Mouse (Mus musculus) olfactory bulb, adult 2 months (tissue): ENCODE measurements around the gene Myrip.

Experiments
- CTCF ChIP-seq: fragments of 200-500 bp; IDR thresholded peaks from 2 replicates; pipeline ENCODE4 v1.5.1; 2012; ENCODE audit warnings: low read depth, mild to moderate bottlenecking, low read length, moderate library complexity; ENCODE audit not compliant: insufficient read depth
- POLR2A ChIP-seq: fragments of 200-500 bp; IDR thresholded peaks from 2 replicates; pipeline ENCODE4 v1.6.1; 2012; ENCODE audit warnings: mild to moderate bottlenecking, low read depth, low read length, moderate library complexity; ENCODE audit not compliant: insufficient read depth

DNA sequence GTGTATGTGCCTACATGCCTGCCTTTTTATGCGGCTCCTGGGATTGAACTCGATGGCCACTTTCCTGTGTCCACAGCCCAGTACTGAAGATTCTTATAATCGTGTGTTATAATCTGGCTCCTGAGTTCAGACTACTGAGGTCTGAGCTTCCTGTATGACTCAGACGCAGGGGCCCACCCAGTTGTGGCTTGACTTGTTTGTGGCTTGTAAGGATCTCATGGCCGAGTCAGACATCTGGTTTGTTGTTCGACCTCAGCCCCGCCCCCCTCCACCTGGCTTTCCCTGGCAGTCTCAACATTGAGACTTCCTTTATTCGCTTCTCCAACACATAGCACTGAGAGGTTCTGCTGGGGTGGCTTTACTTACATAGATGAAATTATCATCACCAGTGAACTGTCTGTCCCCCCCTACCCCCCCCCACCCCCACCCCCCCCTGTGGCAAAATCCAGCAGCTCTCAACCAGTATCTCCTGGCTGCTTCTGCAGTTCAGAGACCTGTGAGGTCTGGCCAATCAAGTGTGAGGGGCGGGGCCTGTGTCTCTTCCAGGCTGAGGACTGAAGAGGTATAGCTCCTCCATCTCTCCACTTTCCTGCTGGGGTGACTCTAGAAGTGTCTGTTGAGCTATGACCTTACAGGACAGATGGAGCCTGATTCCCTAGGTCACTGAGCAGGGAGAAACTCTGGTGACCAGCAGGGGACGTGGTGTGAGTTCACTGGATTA is 38.8 kb downstream of the Myrip start:
- TF ChIP-seq POLR2A (no peak), CTCF (no peak)
